Mouse (Mus musculus) midbrain, postnatal 0 days (tissue): ENCODE data around the gene Slc9a8. TPM values are rescaled to one million over a fixed set of nuclear protein-coding genes. Genes with fewer than 3 reads are reported as not detected.

ENCODE experiments used
- ATAC-seq: fragments of 200-750 bp; cut with Nextera tagmentation; 2 replicates; pipeline ENCODE4 v1.8.0; 2017; ENCODE audit warnings: moderate number of reproducible peaks, mild to moderate bottlenecking, moderate TSS enrichment, moderate library complexity; ENCODE audit not compliant: low FRiP score
- DNase-seq: peaks from one replicate; pipeline ENCODE4 v3.0.0-alpha.2; 2015; ENCODE audit warnings: low spot score
- H3K27ac ChIP-seq: fragments of 300-500 bp; sonication (generic); 2 replicates; pipeline ENCODE4 v1.5.1; 2014; ENCODE audit warnings: low read depth, mild to moderate bottlenecking, low read length, mixed read lengths
- H3K27me3 ChIP-seq: fragments of 300-500 bp; sonication (generic); 2 replicates; pipeline ENCODE4 v1.6.1; 2014; ENCODE audit warnings: low read length, control low read depth, mixed read lengths; ENCODE audit not compliant: insufficient read depth
- H3K36me3 ChIP-seq: fragments of 300-500 bp; sonication (generic); 2 replicates; pipeline ENCODE4 v1.6.1; 2014; ENCODE audit warnings: low read length, control low read depth, mixed read lengths; ENCODE audit not compliant: insufficient read depth
- H3K4me1 ChIP-seq: fragments of 300-500 bp; sonication (generic); 2 replicates; pipeline ENCODE4 v1.6.1; 2014; ENCODE audit warnings: mild to moderate bottlenecking, control low read depth, antibody characterized with exemption, low read length, mixed read lengths; ENCODE audit not compliant: insufficient read depth
- H3K4me2 ChIP-seq: fragments of 300-500 bp; sonication (generic); 2 replicates; pipeline ENCODE4 v1.6.1; 2014; ENCODE audit warnings: low read depth, mild to moderate bottlenecking, low read length, mixed read lengths; ENCODE audit not compliant: poor library complexity, severe bottlenecking
- H3K4me3 ChIP-seq: fragments of 300-500 bp; sonication (generic); 2 replicates; pipeline ENCODE4 v1.5.1; 2014; ENCODE audit warnings: low read depth, mild to moderate bottlenecking, low read length, moderate library complexity
- H3K9ac ChIP-seq: fragments of 300-500 bp; sonication (generic); replicated peaks from 2 replicates; pipeline ENCODE4 v1.6.1; 2014; ENCODE audit warnings: mild to moderate bottlenecking, low read length, moderate library complexity, mixed read lengths; ENCODE audit not compliant: poor library complexity, severe bottlenecking
- H3K9me3 ChIP-seq: fragments of 300-500 bp; sonication (generic); 2 replicates; pipeline ENCODE4 v1.6.1; 2016; ENCODE audit warnings: low read length, control low read depth
- CTCF ChIP-seq: IDR thresholded peaks from 2 replicates; pipeline ENCODE4 v1.5.1; 2016; ENCODE audit warnings: antibody characterized with exemption, mild to moderate bottlenecking
- WGBS: fragments of 180-500 bp; shearing (Covaris S2); extraction: QIAGEN DNeasy Blood & Tissue Kit; methylation state at CpG from one replicate; pipeline ENCODE4 v1.1.7; 2014; 5-methylcytosine and 5-hydroxymethylcytosine counted together
- polyA plus RNA-seq: library from polyadenylated mRNA; unstranded; fragments of >200 nt; fragmentation: Nextera tagmentation; extraction: Ambion mirVana; gene quantifications from 2 replicates; pipeline ENCODE4 v1.2.1, GENCODE M21; 2015
- total RNA-seq: library from RNA; depleted of rRNA; stranded (reverse); fragments of >200 nt; gene quantifications from 2 replicates; pipeline ENCODE4 v1.2.3, GENCODE M21; 2014

Gene Slc9a8
- total and polyA plus RNA-seq, 2 experiments from 2014 or later = 17.9 to 30.6 TPM

DNA sequence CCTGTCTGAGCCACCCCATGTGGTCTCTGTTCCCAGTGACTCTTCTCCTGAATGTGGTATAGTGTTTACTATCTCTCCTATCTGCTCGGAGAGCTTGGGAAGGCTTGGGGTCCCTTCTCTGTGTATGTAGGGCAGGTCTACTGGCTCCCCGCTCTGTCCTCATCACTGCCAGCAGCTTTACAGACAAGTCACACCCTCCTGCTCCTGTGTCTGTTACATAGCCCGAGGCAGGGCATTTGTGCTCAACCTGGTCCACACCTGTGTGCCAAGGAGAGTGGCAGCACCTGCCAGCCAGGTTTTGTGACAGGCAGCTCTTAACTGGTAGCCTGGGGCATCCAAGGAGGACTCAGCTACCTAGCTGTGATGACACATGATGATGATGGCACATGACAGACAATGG lies 49.1 kb downstream of the Slc9a8 start:
- DNase-seq = no peak
- 97% methylated on average over 3 of the region's 3 CpGs for WGBS
- Histone ChIP-seq H3K27me3 (no peaks in the 10 kb centered on the region), H3K4me2 (no peak overlapping the region), H3K4me1 (no peaks in the 10 kb centered on the region), H3K9ac (no peak overlapping the region), H3K9me3 (no peaks in the 10 kb centered on the region), H3K4me3 (no peak overlapping the region), H3K36me3 (peaks cover 63% of the 10 kb centered on the region), H3K27ac (no peak overlapping the region)
- ATAC-seq = no peak
- TF ChIP-seq CTCF = no peak

DNA sequence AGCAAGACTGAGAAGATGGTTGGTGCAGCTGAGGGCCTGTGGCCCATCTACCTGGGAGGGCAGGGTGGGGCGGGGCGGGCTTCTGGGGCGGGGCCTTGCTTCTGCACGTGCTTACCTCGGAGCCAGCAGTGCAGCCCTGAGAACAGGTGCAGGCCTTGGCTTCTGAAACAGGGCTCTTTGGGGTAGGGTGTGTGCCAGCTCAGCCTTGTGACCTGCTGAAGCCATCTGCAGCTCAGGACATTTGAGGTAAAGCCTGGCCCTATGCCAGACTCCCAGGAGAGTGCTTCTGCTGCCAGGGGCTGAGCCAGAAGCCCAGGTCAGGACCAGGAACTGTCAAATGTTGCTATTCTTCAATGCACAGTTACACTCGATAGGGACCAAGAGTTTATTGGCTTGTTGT lies 50.1 kb downstream of the Slc9a8 start:
- no peak for DNase-seq
- Histone ChIP-seq H3K9ac (no peak overlapping the region), H3K36me3 (peaks cover 57% of the 10 kb centered on the region), H3K27me3 (no peaks in the 10 kb centered on the region), H3K4me3 (no peak overlapping the region), H3K9me3 (no peaks in the 10 kb centered on the region), H3K4me2 (no peak overlapping the region), H3K27ac (no peak overlapping the region), H3K4me1 (0 out of 2 replicates have a peak, but pooled peaks cover 2% of the 10 kb centered on the region)
- TF ChIP-seq CTCF = no peak
- no peak for ATAC-seq
- WGBS = 87% methylated on average over 5 of the region's 6 CpGs

DNA sequence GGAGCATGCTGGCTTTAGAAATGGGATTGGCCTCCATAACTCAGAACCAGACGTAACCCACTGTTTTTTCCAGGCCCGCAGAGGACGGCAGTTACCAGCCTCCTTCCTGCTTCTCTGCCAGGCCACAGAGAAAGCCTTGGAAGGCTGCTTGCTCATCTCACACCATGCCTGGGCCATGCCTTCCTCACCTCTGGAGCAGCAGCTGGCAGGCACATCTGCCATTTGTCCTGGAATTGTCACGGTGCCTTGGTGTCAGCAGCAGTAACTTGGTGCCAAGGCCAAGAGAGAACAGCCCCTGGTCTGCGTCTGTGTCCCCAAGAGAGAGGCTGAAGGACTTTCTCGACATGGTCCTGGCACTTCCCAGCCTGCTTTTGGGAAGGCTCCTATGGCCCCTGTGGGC lies 52.7 kb downstream of the Slc9a8 start:
- no peak overlapping the region for H3K4me3 ChIP-seq
- H3K4me2 ChIP-seq = no peak overlapping the region
- H3K27me3 ChIP-seq = no peaks in the 10 kb centered on the region
- H3K4me1 ChIP-seq = peaks cover 2% of the 10 kb centered on the region; the same call in 1 of the 2 replicates
- H3K36me3 ChIP-seq = peaks cover 51% of the 10 kb centered on the region
- WGBS = 90% methylated on average over 6 of the region's 6 CpGs
- no peak overlapping the region for H3K9ac ChIP-seq
- H3K9me3 ChIP-seq = no peaks in the 10 kb centered on the region
- no peak for ATAC-seq
- TF ChIP-seq CTCF = no peak
- no peak for DNase-seq
- no peak overlapping the region for H3K27ac ChIP-seq

DNA sequence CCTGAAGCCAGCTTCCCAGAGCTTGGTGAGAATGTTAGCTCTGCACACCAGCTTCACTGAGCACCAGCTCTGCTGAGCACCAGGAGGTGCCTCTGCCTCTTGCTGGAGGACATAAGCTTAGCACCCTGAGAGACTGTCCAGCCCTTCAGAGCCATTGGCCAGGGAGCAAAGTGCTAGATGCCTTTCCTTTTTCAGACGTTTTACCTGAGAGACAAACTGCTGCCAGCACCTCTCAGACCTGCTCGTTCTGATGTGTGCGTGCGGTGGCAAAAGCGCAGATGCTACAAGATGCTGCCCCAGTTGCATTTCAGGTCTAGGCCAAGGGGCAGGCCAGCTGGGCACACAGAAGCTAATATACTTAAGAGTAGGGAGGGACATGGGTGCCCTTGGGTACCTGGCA lies 54.1 kb downstream of the Slc9a8 start:
- Histone ChIP-seq H3K9ac (0 out of 2 replicates have a peak overlapping the region, but pooled peaks have one; percentile 24), H3K9me3 (no peaks in the 10 kb centered on the region), H3K4me1 (peaks cover 2% of the 10 kb centered on the region; the same call in 1 of the 2 replicates), H3K27ac (peak overlapping the region; percentile 74), H3K36me3 (peaks cover 46% of the 10 kb centered on the region), H3K27me3 (no peaks in the 10 kb centered on the region), H3K4me3 (no peak overlapping the region), H3K4me2 (no peak overlapping the region)
- ATAC-seq (no peak), DNase-seq (no peak)
- WGBS = 73% methylated on average over 5 of the region's 5 CpGs
- TF ChIP-seq CTCF = no peak

DNA sequence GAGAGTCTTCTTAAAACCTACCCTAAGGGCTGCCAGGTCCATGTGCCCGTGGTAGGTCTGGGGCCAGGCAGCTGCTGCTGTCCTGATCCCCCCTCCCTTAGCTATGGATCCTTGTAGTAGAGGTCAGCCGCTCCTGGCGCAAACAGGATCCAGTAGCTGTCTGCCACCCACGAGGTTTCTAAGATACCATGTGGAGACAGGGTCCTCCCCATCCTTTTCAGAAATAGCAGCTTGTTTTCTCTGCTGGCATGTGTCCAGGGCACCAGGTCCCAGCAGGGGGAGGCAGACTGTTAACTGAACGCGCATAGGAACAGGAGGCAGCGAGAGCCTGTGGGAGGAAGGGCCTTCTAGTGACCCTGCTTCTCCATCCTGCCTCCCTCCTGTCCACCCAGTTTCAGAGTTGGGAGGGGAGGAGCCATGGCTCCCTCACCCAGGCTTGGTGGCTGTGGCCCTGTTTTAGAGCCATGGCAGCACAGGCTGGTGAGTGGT lies 54.7 kb downstream of the Slc9a8 start:
- Histone ChIP-seq H3K4me2 (no peak overlapping the region), H3K27ac (peak overlapping the region; percentile 74), H3K36me3 (peaks cover 41% of the 10 kb centered on the region), H3K9me3 (no peaks in the 10 kb centered on the region), H3K4me3 (no peak overlapping the region), H3K9ac (0 out of 2 replicates have a peak overlapping the region, but pooled peaks have one; percentile 24), H3K4me1 (peaks cover 2% of the 10 kb centered on the region; the same call in 1 of the 2 replicates), H3K27me3 (no peaks in the 10 kb centered on the region)
- WGBS = 13% methylated on average over 7 of the region's 7 CpGs
- ATAC-seq (peak; percentile 81), DNase-seq (peak; percentile 93)
- TF ChIP-seq CTCF = peak; percentile 72

DNA sequence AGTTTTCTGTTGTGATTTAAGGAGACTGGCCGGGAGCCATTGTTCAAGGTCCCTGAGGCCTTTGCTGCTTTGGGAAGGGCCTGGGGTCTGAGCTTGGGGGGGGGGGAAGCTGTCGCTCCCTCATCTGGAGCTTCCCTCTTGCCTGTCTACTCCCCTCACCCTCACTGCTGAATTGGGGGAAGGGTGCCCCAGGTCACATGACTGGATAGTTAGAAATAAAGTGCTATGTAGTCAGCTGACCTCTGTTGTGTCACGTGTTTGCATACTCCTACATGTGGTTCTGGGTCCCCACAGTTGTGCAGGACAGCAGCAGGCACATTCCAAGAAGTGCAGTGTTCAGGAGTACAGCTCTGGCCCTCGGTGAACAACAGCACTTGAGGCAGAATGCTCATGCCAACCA lies 55.2 kb downstream of the Slc9a8 start:
- Histone ChIP-seq H3K9me3 (no peaks in the 10 kb centered on the region), H3K27me3 (no peaks in the 10 kb centered on the region), H3K4me2 (no peak overlapping the region), H3K9ac (no peak overlapping the region), H3K36me3 (peaks cover 36% of the 10 kb centered on the region), H3K27ac (peak overlapping the region; percentile 74), H3K4me1 (peaks cover 2% of the 10 kb centered on the region; the same call in 1 of the 2 replicates), H3K4me3 (no peak overlapping the region)
- TF ChIP-seq CTCF = no peak
- WGBS = 60% methylated on average over 4 of the region's 4 CpGs
- ATAC-seq = 0 out of 2 replicates have a peak, but pooled peaks have one; percentile 22
- peak; percentile 7 for DNase-seq
